Mouse (Mus musculus) layer of hippocampus, postnatal 25 days (tissue): ENCODE data around the gene Parp6. TPM values are rescaled to one million over a fixed set of nuclear protein-coding genes. Genes with fewer than 3 reads are reported as not detected.

Experiments used
- DNase-seq, 2 experiments: peaks; one replicate each; pipeline ENCODE4 v3.0.0; 2022; ENCODE audit warnings: mixed read lengths in 2 of 2, low spot score in 1 of 2; ENCODE audit errors: extremely low spot score in 1 of 2
- total RNA-seq, 2 experiments: library from RNA; stranded (reverse); gene quantifications; 2 replicates each; pipeline ENCODE4 v1.2.3; 2021

Parp6 gene
- total RNA-seq, 2 experiments from 2014 or later: 138 to 142 TPM

DNA sequence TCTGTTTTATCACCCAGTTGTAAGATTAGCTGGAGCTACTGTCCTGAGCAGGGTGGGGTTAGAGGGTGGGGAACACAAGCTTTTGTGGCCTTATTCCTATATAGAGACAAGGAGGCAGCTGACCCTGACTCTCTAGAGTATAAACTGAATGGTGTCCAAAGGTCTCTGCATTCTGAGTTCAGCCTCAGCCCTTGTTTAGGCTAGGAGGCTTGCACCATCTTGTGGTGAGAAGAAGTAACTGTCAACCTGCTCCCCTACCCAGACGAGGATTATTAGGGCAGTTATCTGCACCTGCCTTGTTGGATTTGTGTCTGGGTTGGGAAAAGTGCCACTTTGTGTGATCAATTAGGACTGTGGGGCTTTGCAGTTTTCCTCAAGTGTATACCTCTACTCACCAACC is 61.2 kb downstream of the Parp6 start:
- DNase-seq: no peak

DNA sequence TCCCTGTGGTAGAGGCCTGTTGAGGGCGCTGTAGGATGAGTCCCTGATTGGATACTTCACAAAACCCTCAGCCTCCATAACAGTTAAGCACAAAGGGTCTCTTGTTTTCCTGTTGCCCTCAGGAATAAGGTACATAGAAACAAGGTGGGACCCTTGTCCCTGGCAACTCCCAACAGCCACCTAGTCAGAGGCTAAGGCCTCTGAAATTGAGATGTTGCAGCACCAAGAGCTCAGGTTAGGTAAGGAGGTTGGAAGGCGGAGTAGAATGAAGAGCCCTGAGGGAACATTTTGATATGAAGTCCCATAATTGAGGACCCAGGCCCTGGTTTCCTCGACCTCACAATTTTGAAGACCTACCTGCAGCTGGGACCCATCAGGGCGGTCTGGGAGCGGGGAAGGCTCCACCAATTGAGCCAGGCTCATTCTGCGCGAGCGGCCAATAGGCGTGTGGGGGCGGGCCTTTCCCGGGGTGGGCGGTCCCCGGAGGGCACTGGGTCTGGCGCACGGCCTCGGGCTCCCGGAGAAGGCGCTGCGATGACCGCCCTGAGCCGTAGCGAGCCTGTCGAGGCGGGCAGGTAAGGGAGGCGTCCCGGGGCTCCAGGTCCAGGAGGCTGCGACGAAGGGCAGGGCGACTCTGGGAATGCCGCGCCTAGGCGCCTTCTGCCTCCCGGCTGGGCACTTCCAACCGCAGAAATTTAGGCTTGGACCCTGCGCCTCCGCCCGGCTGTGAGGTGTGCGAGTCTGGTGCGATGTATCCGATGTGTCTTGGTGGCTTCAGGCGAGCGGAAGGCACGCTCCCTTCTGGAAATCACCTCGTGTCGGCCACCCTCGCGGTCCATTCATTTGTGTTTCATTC is 62.8 kb downstream of the Parp6 start, which contains the start of gene Gramd2:
TSS of gene Gramd2 (plus strand) at position 467 of the 856 bp plus-strand sequence.
- peak; percentile 55 to 69 for DNase-seq

DNA sequence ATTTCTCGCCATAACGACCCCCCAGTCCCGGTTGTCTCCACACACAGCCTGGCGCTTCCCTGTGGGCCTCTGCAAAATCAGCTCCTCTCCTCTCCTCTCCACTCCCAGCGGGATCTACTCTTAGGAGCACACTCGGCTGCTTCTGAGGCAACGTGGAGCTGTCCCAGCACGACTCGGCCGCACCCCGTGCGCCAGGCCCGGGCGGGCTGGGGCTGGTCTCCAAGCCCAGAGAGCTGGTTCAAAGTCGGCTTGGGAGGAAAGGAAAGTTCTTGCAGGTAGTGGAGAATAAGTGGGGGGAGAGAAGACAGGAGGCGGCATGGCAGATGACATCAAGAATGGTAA is 63.4 kb downstream of the Parp6 start:
- DNase-seq: no peak

DNA sequence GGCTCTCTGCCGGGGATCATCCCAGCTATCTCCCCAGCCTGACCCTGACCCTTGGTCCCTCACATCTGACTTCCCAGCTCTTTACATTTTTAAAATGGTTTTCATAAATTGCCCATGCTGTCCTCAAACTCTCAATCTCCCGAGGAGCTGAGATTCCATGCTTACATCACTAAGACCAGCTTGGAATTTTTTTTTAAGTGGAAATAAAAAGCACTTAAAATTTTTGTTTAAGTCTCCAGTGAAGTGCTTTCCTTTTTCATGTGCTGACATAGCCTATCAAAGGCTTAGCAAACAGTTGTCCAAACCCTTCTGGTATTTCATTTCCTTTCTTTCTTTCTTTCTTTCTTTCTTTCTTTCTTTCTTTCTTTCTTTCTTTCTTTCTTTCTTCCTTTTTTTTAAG is 66.9 kb downstream of the Parp6 start:
- DNase-seq: no peak

DNA sequence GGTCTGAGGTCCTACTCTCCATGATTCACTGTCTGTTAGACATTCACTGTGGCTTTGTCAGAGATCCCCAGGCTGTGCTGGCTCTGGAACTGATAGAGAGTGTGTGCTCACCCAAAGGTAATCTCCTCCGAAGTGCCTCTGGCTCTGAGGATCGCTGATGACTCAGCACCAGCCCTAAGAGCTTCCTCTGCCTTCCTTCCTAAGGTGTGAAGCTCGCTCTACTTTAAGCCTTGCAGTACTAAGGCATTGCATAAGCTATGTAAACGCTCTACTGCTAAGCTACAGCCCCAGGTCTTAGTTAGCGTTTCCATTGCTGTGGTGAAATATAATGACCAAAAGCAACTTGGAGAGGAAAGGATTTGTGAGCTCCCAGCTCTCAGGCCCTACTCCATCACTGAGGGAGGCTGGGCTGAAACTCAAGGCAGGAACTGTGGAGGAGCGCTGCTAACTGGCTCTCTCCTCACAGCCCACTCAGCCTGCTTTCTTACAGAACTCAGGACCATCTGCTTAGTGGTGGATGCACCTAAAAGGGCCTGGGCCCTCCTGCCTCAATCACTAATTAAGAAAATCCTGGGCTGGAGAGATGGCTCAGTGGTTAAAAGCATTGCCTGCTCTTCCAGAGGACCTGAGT is 70.4 kb downstream of the Parp6 start:
- no peak for DNase-seq

DNA sequence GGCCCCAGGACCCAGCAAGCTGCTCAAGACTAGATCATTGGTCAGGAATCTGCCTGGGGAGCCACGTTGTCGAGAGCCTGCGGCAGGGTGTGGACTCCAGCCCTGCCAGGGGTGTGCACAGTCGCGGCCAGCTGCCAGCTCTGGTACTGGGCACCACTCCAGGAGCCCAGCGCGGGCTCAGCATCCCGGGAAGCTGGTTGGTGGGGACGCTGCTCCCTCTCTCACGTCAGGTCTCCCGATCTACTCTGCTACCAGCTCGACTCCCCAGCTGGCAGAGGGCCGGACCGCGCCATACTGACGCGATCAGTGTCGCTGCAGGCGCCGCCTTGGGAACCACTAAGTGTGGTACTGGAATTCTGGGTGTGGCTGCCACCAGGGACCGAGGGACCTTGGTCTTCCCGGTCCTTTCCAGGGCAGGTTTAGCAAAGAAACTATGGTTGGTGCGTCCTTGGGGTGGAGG is 74.6 kb downstream of the Parp6 start:
- DNase-seq: peak; percentile 75 to 79

DNA sequence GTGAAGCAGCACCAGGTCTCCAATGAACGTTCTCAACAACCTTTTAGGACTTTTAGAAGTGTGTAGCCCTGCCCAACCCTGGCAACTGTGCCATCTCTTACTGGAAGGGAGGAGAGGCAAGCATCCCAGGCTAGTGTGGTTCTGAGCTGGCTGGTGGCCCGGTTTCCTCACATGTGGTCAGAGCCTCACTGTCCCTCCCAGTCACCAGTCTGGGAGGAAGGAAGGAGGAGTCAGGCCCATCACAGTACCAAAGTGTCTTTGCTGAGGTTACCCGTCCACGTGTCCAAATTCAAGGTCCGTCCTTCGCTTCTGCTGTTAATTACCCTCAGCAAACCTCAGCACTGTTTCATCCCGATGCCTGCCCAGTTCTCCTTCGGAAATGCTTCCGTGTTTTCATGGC is 75.1 kb downstream of the Parp6 start:
- peak in 1 of 2 experiments; percentile 38 for DNase-seq

DNA sequence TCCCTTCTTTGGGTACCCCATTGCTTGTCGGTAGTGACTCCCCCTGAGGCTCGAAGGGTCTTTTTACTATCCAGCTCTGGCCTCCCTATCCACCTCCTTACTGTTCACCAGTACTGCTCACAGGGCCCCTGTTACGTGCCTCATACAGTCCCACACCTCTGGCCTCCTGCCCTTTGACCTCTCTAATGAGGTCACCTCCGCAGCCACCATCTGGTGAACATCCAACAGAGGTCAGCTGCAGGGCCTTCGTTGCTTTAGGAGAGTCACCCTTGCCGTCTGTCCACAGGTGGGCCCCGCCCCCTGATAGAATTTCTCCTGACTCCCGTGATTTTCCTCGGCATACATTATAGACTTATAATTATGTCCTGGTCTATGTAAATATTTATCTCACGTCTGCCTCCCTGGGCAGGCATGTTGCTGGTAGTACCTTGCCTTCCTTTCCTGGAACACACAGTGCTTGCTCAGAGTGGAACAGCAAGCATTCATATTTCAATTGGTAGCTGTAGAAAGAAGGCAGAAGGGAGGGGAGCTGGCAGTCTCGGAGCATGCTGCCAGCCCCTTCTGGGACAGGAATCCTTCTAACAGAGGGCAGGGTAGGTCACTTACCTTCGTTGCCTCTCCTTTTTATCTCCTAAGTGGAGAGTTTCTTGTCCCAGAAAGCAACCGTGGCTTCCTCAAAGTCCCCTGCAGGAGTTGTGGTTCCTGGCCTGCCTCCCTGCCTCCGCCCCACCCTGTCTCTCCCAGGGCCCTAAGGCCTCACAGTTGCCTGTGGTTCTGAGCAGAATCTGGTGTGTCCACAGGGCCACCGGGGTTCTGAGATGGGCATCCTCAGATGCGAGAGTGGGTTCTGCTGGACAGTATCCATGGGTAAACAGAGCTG is 77.7 kb downstream of the Parp6 start:
- no peak for DNase-seq

DNA sequence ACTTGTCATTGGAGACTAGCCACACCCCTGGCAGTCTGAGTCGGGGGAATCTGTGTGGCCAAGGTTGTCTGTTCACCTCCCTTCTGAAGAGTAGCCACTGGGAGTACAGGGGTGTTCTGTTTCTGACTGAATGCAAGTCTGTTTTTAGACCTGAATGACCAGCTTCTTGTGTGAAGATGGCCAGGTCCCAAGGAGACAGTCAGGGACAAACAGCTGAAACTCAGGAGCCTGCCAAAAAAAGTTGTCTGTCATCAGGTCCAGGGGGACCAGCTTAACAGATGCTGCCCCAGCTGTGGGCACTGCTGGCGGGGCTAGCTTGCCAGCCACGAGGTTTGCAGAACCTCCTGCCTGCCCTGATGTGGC is 78.3 kb downstream of the Parp6 start:
- DNase-seq: no peak

DNA sequence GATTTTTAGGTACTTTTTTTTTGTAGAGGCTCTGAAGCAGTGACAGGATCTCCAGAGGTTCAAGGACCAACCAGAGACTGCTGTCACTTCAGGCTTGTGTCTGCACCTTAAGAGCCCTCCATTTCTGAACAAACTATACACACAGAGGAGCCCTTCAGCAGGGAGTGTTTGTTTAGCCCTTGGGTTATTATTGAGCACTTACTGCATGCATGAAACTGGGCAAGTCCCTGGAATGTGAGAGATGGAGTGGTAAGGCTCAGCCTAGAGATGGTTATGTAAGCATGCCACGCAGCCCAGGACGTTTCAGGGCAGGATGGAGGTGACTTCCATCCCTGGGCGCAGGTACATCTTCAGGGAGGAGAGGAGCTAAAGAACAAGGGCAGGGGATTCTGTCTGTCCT is 79.3 kb downstream of the Parp6 start:
- DNase-seq: no peak

Other genes starting within 250 kb of the Parp6 start
- gene Arih1, start 130.7 kb upstream of the Parp6 start, total RNA-seq: 100 to 1,000 TPM in 1 of 2 experiments, 10 to 100 TPM in 1; 97.3 to 100 TPM
- 10 to 100 TPM; 45.8 to 52.7 TPM for gene Hexa, start 77.7 kb upstream of the Parp6 start, total RNA-seq
- 1 to 10 TPM; 2.0 to 2.1 TPM for gene Tmem202, start 77.4 kb upstream of the Parp6 start, total RNA-seq
- 10 to 100 TPM; 23.7 to 25.6 TPM for gene Celf6, start 39.4 kb upstream of the Parp6 start, total RNA-seq
- 1,000 to 10,000 TPM; 1,212 to 1,366 TPM for gene Pkm, start 39.1 kb downstream of the Parp6 start, total RNA-seq
- gene Gramd2, start 62.9 kb downstream of the Parp6 start, total RNA-seq: 1 to 10 TPM; 4.9 to 7.3 TPM
- 1 to 10 TPM; 9.2 to 9.7 TPM for gene Senp8, start 133.4 kb downstream of the Parp6 start, total RNA-seq
- 10 to 100 TPM; 57.4 to 66.3 TPM for gene Myo9a, start 133.6 kb downstream of the Parp6 start, total RNA-seq